Mouse (Mus musculus) brain, embryonic 14.5 days (tissue): ENCODE measurements around the gene Rasl11a.

ENCODE experiments used
- CTCF ChIP-seq: fragments of 200-500 bp; IDR thresholded peaks from 2 replicates; pipeline ENCODE4 v1.5.1; 2012; ENCODE audit warnings: inconsistent platforms, mild to moderate bottlenecking, moderate library complexity, borderline replicate concordance; ENCODE audit not compliant: insufficient read depth, insufficient read length; ENCODE audit errors: extremely low read depth
- POLR2A ChIP-seq: fragments of 200-500 bp; IDR thresholded peaks from 2 replicates; pipeline ENCODE4 v1.6.1; 2012; ENCODE audit warnings: mild to moderate bottlenecking, inconsistent platforms, borderline replicate concordance; ENCODE audit not compliant: poor library complexity, insufficient read depth, insufficient read length, severe bottlenecking; ENCODE audit errors: extremely low read depth

- no peak for TF ChIP-seq CTCF
- TF ChIP-seq POLR2A, result no peak
Measured at GRCm38 (mm10) chr5:146860222-146860998, 15.5 kb downstream of the Rasl11a start.
